Mouse (Mus musculus): Measurements from ENCODE around the gene Itga8. TPM values are rescaled to one million over a fixed set of nuclear protein-coding genes. Genes with fewer than 3 reads are reported as not detected.

Itga8 gene
- polyA plus RNA-seq, 1 experiment = not detected

DNA sequence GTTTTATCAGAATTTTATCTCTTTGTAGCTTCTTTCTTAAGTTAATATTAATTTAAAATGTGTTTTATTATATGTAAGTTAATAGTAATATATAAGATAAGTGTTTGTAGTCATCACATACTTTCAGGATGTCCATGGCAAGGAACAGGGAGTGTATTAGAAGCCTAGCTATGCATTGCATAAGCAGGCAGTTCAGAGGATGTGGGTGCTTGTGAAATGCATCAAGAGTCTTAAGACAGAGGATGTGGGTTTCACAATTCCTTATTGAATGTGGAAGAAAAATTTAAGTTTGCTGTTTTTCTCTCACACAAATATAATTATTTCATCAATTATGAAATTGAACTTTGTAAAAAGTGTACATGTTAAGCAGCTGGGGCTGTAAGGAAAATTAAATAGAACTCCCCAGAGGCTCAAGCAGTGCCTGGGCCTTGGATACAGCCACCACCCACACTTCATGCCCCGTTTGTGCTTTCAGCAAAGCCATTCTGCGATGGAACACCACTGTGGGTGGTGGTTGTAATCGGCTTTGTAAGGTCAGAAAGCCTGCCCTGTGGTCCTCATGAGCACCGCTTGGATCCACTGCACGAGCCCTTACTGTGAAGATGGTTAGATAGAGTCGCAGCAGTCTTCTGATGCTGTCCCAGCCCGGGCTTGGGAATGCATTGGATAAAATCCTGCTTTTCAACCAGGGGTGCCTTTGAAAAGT is 126.8 kb downstream of the Itga8 start:
- H3K9me3 ChIP-seq = 0 out of 2 replicates have a peak, but pooled peaks cover 6% of the 10 kb centered on the region
- no peak overlapping the region for H3K4me3 ChIP-seq (replicated peaks)
- no peaks in the 10 kb centered on the region; the same call in 1 of the 2 replicates for H3K4me1 ChIP-seq
- H3K36me3 ChIP-seq (replicated peaks; ENCODE audit: low read length) = no peaks in the 10 kb centered on the region
- no peaks in the 10 kb centered on the region for H3K27me3 ChIP-seq (replicated peaks)
- TF ChIP-seq GATA1 (IDR thresholded peaks at IDR 0.05; ENCODE audit: borderline replicate concordance, low read length) (no peak), FLI1 (IDR thresholded peaks at IDR 0.05; ENCODE audit: low read length) (no peak)

GRCm38 (mm10) chr2:12170221-12170620 is 131.5 kb downstream of the Itga8 start:
- peaks cover 9% of the 10 kb centered on the region; the same call in 1 of the 2 replicates for H3K9me3 ChIP-seq
- TF ChIP-seq GATA1 (IDR thresholded peaks at IDR 0.05; ENCODE audit: borderline replicate concordance, low read length) = no peak
- no peak for TF ChIP-seq FLI1 (IDR thresholded peaks at IDR 0.05; ENCODE audit: low read length)
- peak overlapping the region; percentile 62 for H3K4me3 ChIP-seq (replicated peaks)
- no peaks in the 10 kb centered on the region for H3K36me3 ChIP-seq (replicated peaks; ENCODE audit: low read length)
- no peaks in the 10 kb centered on the region for H3K27me3 ChIP-seq (replicated peaks)
- H3K4me1 ChIP-seq = no peaks in the 10 kb centered on the region; the same call in 1 of the 2 replicates

DNA sequence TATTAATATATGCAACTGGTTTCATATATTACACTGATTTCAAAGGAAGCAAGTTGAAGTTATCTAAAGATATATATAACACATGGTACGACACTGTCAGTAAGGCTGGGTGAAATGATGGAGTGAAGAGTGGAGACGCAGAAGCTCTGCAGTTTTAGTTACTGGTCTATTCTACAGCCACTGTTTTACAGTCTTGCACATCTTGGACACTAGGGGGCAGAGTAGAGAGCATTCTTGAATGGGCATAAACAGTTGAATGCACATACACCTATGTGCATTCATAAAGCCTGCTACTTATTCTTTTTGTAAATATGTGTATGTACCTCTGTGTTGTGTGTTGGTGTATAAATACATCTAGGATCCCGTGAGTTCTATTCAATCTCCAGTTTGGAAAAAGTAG is 141.2 kb downstream of the Itga8 start:
- Histone ChIP-seq H3K9me3 (no peaks in the 10 kb centered on the region), H3K4me3 (replicated peaks) (no peak overlapping the region), H3K4me1 (no peaks in the 10 kb centered on the region), H3K27me3 (replicated peaks) (no peaks in the 10 kb centered on the region), H3K36me3 (replicated peaks; ENCODE audit: low read length) (no peaks in the 10 kb centered on the region)
- no peak for TF ChIP-seq FLI1 (IDR thresholded peaks at IDR 0.05; ENCODE audit: low read length)
- no peak for TF ChIP-seq GATA1 (IDR thresholded peaks at IDR 0.05; ENCODE audit: borderline replicate concordance, low read length)

DNA sequence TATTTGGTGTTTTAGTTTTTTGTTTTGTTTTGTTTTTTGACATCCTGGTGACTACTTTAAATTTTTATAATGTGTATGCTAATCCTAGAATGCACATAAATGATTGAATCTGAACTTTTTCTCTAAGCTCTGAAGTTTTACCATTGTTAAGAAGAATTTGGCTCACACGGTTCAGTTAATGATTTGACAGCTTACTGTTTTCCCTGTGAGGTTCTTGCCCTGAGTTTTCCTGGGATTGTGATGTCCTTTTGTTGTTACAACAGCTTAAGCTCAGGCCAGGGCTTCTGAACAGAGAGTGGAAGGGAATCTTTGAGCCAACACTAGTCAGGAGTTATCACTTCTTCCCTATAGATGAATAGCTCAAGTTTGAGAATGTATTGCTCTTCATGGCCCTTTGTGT is 144.7 kb downstream of the Itga8 start:
- TF ChIP-seq GATA1 (IDR thresholded peaks at IDR 0.05; ENCODE audit: borderline replicate concordance, low read length) = no peak
- no peak for TF ChIP-seq FLI1 (IDR thresholded peaks at IDR 0.05; ENCODE audit: low read length)
- Histone ChIP-seq H3K4me3 (replicated peaks) (no peak overlapping the region), H3K36me3 (replicated peaks; ENCODE audit: low read length) (no peaks in the 10 kb centered on the region), H3K9me3 (no peaks in the 10 kb centered on the region), H3K27me3 (replicated peaks) (no peaks in the 10 kb centered on the region), H3K4me1 (no peaks in the 10 kb centered on the region)

DNA sequence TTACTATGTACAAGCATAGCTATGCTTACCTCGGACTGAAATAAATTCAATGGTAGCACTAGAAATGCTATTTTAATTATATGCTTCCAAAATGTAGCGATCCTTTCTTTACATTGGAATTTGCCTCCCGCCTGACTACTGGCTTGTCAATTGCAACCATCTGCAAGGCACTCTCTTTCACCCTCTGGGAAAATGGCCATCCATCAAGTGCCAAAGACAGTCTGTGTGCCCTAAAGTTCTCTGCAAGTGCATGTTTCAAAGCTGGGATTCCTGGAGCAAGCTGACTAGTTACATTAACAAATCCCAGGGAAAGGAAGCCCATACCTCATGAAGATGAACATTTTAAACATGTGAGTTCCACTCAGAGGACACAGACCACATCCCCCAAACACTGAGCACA is 145.3 kb downstream of the Itga8 start:
- H3K36me3 ChIP-seq (replicated peaks; ENCODE audit: low read length) = no peaks in the 10 kb centered on the region
- TF ChIP-seq FLI1 (IDR thresholded peaks at IDR 0.05; ENCODE audit: low read length) (no peak), GATA1 (IDR thresholded peaks at IDR 0.05; ENCODE audit: borderline replicate concordance, low read length) (no peak)
- no peaks in the 10 kb centered on the region for H3K27me3 ChIP-seq (replicated peaks)
- H3K4me3 ChIP-seq (replicated peaks) = no peak overlapping the region
- H3K4me1 ChIP-seq = no peaks in the 10 kb centered on the region
- H3K9me3 ChIP-seq = no peaks in the 10 kb centered on the region

- Histone ChIP-seq H3K9me3 (no peaks in the 10 kb centered on the region), H3K27me3 (replicated peaks) (no peaks in the 10 kb centered on the region), H3K36me3 (replicated peaks; ENCODE audit: low read length) (no peaks in the 10 kb centered on the region), H3K4me3 (replicated peaks) (no peak overlapping the region), H3K4me1 (no peaks in the 10 kb centered on the region)
- TF ChIP-seq FLI1 (IDR thresholded peaks at IDR 0.05; ENCODE audit: low read length) (no peak), GATA1 (IDR thresholded peaks at IDR 0.05; ENCODE audit: borderline replicate concordance, low read length) (no peak)
These were observed 147.0 kb downstream of the Itga8 start for GRCm38 (mm10) chr2:12154676-12155075.

- Histone ChIP-seq H3K4me1 (no peaks in the 10 kb centered on the region), H3K27me3 (replicated peaks) (no peaks in the 10 kb centered on the region), H3K36me3 (replicated peaks; ENCODE audit: low read length) (no peaks in the 10 kb centered on the region), H3K4me3 (replicated peaks) (no peak overlapping the region), H3K9me3 (no peaks in the 10 kb centered on the region)
- TF ChIP-seq GATA1 (IDR thresholded peaks at IDR 0.05; ENCODE audit: borderline replicate concordance, low read length) (no peak), FLI1 (IDR thresholded peaks at IDR 0.05; ENCODE audit: low read length) (no peak)
These were observed 148.2 kb downstream of the Itga8 start for GRCm38 (mm10) chr2:12153551-12153950.

- no peaks in the 10 kb centered on the region for H3K27me3 ChIP-seq (replicated peaks)
- H3K9me3 ChIP-seq = no peaks in the 10 kb centered on the region
- no peaks in the 10 kb centered on the region for H3K36me3 ChIP-seq (replicated peaks; ENCODE audit: low read length)
- no peaks in the 10 kb centered on the region for H3K4me1 ChIP-seq
- TF ChIP-seq FLI1 (IDR thresholded peaks at IDR 0.05; ENCODE audit: low read length) (no peak), GATA1 (IDR thresholded peaks at IDR 0.05; ENCODE audit: borderline replicate concordance, low read length) (no peak)
- H3K4me3 ChIP-seq (replicated peaks) = no peak overlapping the region
These were observed 153.8 kb downstream of the Itga8 start for GRCm38 (mm10) chr2:12147902-12148301.

DNA sequence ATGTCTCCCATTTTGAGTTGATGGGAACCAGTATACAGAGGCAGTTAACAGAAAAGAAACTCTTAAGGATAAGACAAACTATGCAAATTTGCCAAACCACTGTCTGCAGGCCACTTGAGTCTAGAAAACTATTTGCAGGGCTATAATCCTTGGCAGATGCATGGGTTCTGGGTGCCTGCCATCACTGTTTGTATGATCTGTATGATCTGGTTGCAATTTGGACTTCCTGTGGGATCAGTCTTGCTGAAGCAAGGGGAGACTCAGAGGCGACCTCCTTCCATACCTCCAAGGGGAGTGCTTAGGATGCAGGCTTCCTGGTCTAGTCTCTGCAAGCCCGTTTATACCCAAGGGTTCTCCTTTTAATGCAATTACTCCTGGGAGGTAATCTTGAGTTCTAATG is 155.1 kb downstream of the Itga8 start:
- Histone ChIP-seq H3K27me3 (replicated peaks) (no peaks in the 10 kb centered on the region), H3K36me3 (replicated peaks; ENCODE audit: low read length) (no peaks in the 10 kb centered on the region), H3K9me3 (no peaks in the 10 kb centered on the region), H3K4me3 (replicated peaks) (no peak overlapping the region), H3K4me1 (no peaks in the 10 kb centered on the region)
- TF ChIP-seq GATA1 (IDR thresholded peaks at IDR 0.05; ENCODE audit: borderline replicate concordance, low read length) = no peak
- TF ChIP-seq FLI1 (IDR thresholded peaks at IDR 0.05; ENCODE audit: low read length) = no peak

GRCm38 (mm10) chr2:12138765-12139368 is 162.9 kb downstream of the Itga8 start:
- Histone ChIP-seq H3K4me3 (replicated peaks) (no peak overlapping the region), H3K4me1 (no peaks in the 10 kb centered on the region), H3K36me3 (replicated peaks; ENCODE audit: low read length) (no peaks in the 10 kb centered on the region), H3K27me3 (replicated peaks) (no peaks in the 10 kb centered on the region), H3K9me3 (no peaks in the 10 kb centered on the region)
- TF ChIP-seq GATA1 (IDR thresholded peaks at IDR 0.05; ENCODE audit: borderline replicate concordance, low read length) (no peak), FLI1 (IDR thresholded peaks at IDR 0.05; ENCODE audit: low read length) (no peak)
